Mouse (Mus musculus): ENCODE results near the gene Zfp14. TPM values are rescaled to one million over a fixed set of nuclear protein-coding genes. Genes with fewer than 3 reads are reported as not detected.

Gene Zfp14
- 1 to 10 TPM; 7.4 to 8.9 TPM for total RNA-seq (2021)
- long read RNA-seq, experiment 1, partial matches to known transcripts = 0 of 4 reads
- long read RNA-seq, experiment 1, other reads (novel, unspliced or antisense) = 2 of 4 reads
- long read RNA-seq, experiment 2, partial matches to known transcripts = 0 of 4 reads
- long read RNA-seq, experiment 2, other reads (novel, unspliced or antisense) = 2 of 4 reads

GRCm38 (mm10) chr7:30050882-30051548 lies at the start of gene Zfp14:
TSS of gene Zfp14 (minus strand) at chr7:30051380.
- peak; percentile 87 to 93 for DNase-seq (ENCODE audit: low spot score in 2 of 2)

- peak; percentile 68 to 88 for DNase-seq (ENCODE audit: low spot score in 2 of 2)
Observed at GRCm38 (mm10) chr7:30099297-30099696, 48.1 kb upstream of the Zfp14 start.

DNA sequence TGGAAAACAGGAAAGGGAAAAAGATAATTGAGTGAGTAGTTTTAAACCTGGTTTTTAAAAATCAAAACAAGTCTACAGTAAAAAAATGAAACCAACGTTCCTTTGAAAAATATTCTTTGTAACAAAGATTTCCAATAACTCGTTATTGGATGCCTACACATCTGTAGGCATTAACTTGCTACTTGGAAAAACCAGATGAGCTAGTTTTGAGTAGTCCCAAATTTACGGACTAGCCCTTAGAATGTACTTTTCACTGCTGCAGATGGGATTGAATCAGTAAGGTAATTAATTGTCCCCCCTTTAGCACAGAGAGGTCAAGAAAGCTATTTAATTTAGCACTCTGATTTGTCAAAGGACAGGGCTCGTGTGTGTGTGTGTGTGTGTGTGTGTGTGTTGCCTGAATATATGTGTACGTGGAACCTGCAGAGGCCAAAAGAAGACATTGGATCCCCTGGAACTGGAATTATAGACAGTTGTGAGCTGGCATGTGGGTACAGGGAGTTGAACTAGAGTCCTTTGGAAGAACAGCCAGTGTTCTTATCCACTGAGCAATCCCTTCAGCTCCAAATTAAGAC lies 44.5 kb upstream of the Zfp14 start:
- DNase-seq (ENCODE audit: low spot score in 2 of 2) = no peak

DNA sequence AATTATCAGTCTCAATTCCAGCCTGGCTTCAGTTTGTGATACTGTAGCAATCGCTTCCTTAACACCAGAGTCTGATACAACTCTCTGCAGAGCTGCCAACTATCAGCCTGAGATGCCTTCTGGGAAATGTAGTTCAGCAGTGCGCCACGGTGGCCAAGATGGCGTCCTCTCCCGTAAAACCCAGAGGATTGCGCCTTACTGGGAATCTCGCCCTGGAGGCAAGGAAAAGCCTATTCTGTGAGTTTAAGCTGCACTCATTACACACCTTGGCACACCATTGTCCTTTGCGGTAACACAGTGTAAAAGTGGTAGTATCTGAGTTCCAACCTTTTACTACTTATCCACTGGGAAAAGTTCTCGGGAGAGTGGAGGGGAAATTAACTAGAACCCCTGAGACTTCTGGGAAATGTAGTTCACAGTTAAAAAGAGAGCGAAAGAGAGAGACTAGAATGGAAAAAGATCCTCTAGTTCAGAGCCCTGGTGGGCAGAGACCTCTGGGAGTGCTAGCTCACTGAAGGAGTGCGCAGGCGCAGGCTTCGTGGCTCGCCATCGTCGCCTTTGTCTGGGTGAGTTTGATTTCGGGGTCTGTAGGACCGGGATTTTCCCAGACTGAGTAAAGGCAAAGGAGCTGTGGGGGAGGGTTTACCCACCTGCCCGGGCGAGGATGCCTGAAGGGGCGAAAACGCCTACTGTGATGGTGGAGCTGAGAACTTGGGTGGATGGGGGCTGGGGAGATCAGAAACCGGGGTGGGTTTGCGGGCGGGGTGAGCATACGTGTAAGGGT lies 43.7 kb upstream of the Zfp14 start, which contains the start of gene Zfp260:
Gene Zfp260 (plus strand): TSS at position 132 of the 784 bp plus-strand sequence.
- DNase-seq (ENCODE audit: low spot score in 2 of 2) = peak; percentile 91 to 95

DNA sequence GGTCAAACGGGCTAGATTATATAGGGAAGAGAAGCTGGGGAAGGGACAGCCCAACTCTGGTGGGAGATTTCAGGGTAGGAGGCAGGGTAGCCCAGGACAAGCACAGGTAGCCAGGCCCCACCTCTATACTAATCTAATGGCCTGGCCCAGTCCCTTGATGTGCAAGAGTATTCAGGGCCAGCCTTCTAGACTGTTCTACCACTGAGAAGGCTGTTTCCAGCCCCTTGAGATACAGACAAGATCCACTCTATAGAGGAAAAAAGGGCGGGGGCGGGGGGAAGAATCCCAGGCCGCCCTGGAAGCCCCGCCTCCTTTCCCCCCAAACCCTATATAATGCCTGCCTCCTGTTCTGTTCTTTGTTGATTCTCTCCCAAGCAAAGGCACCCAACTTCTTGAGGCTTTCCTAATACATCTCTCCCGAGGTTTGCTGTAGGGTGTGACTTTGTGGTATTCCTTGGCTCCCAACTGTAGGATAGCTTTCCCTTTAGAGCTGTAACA lies 42.8 kb upstream of the Zfp14 start:
- no peak for DNase-seq (ENCODE audit: low spot score in 2 of 2)

GRCm38 (mm10) chr7:30092666-30093065 lies 41.5 kb upstream of the Zfp14 start:
- DNase-seq (ENCODE audit: low spot score in 2 of 2) = no peak

DNA sequence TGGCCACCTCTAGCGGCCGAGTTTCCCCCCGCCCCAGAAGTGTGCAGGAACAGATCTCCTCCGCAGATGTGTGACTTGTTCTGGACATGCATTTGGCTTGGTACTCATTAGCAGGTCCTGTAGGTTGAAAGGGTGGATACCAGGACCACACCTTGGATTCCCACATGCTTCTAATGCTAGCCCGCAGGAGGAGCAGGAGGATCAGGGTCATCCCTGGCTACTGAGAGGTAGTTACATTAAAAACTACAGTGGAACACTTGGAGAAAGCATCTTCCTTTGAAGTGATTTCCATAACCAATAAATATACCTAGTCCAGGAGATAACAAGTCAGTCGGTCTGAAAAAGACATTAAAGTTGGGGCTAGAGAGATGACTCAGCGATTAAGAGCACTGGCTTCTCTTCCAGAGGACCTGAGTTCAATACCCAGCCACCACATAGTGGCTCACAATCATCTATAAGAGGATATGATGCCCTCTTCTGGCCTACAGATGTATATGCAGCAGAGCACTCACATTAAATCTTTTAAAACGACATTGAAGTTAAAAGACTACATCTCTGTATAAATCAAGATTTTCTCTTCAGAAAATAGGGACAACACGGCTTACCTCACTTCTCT lies 39.9 kb upstream of the Zfp14 start:
- DNase-seq (ENCODE audit: low spot score in 2 of 2) = no peak

DNA sequence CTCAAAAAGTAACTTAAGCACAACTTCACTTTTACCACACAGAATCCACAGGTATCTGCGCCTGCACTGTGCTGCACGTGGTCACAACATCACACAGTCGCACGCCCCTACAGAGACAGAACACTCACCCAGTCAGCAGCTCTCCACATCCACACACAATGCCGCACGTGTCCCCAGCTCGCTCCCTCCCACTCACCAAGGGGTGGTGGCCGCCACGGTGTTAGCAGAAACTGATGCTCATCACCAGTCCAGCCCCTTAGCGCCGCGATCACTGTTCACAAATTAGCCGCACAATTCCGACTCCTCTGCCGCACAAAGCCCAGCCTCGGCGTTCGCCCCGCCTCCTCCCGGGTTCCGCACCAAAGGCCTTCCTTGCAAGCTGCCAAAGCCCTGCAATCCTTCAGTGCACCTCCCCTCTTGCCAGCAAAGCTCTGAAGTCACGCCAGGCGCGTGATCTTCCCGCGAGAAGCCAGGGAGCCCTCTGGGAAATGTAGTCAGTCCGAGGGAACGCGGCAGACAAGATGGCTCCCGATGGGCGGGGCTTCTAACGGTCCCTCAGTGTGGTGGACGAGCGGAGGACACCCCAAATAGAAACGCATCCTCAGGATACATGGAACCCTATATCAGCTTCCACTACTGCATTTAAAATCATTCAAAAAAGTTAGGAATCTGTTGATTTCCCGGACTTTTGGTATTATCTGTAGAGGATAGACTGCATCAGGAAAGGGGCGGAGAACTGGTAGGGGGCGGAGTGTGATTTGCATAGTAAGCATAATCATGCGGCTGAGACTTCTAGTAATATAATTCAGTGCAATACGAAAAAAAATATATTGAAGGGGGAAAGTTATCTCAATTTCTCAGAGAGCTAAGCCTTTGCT lies 39.2 kb upstream of the Zfp14 start, which contains the start of the genes Gm26920 and Zfp566:
Gene Gm26920 (minus strand): TSS at position 319 of the 878 bp plus-strand sequence.
Gene Zfp566 (minus strand): TSS at position 436 of the 878 bp plus-strand sequence.
- DNase-seq (ENCODE audit: low spot score in 2 of 2) = peak; percentile 97 to 98

DNA sequence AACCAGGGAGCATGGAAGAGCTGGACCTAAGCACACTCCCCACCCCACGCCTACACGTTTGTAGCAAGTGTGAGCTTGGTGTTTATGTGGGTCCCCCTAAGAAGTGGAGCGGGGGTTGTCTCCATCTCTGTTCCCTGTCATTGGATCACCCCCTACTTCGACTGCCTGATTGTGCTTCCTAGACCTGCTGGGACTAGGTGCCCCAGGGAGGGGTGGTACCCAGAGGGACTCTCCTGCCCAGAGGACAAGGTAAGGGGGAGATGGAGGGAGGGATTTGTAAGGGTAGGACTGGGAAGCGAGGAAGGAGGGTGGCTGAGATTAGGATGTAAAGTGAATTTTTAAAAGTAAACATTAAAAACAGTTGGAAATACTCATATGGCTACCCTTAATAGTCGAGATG lies 38.2 kb upstream of the Zfp14 start:
- no peak for DNase-seq (ENCODE audit: low spot score in 2 of 2)

- DNase-seq (ENCODE audit: low spot score in 2 of 2) = no peak
Observed at GRCm38 (mm10) chr7:30086524-30086923, 35.3 kb upstream of the Zfp14 start.

DNA sequence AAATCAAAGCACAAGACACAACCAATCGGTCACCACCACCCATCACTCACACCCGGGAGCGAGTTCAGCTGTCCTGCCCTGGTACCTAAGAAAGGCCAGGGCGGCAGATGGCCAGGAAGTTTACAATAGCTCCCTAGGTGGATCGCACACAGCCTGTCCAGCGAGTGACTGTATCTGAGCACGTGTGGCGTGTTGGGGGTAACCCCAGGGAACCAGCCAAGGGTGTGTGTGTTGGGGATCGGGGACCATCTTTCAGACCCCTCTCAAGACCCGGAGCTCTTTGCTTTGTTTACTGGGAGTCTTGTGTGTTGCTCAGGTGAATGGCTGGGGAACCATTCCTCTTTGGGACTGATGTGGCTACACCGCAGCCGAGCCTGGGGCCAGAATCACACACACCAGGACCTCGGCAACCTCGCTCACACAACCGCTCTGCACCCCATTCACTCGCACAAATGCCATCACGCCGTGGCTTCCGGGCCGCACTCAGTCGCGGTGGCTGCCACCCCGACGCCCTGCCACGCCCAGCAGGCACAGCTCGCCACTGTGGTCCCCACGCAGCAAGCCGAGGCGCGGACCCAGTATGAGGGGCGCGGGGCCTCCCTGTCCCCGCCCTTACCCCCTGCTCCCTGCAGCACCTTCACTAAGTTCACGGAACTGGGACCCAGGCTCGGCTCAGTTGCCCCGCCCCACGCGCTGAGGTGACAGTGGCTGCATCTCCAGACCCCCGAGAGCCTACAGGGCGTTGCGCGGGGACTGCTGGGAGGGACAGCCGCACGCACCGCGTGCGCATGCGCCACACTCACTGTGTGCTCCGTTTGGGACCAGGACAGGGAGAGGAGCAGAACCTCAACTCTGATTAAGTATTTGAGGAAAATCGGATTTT lies 21.2 kb upstream of the Zfp14 start, which contains the start of gene Zfp82:
Gene Zfp82 (minus strand): TSS at position 755 of the 883 bp plus-strand sequence.
- peak; percentile 76 to 79 for DNase-seq (ENCODE audit: low spot score in 2 of 2)

DNA sequence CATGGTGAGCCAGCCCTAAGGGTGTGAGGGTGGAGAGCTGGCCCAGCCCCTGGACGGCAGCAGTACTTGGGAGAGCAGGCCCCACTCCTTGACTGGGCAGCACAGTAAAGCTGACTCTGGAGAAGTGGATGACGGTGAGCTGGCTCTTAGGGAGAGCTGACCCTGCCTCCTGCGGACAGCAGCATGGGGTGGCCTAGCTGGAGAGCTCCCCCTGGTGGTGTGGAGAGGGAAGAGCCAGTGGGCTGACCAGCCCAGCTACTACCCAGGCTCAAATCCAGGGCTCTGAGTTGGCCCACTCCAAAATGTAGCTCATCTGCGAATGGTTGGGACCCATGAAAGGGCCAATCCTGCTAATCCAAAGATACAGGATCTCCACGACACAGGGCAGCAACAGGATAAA lies 13.4 kb upstream of the Zfp14 start:
- no peak for DNase-seq (ENCODE audit: low spot score in 2 of 2)

- no peak for DNase-seq (ENCODE audit: low spot score in 2 of 2)
Observed at GRCm38 (mm10) chr7:30062478-30062877, 11.3 kb upstream of the Zfp14 start.

GRCm38 (mm10) chr7:30060341-30060740 lies 9.2 kb upstream of the Zfp14 start:
- no peak for DNase-seq (ENCODE audit: low spot score in 2 of 2)

DNA sequence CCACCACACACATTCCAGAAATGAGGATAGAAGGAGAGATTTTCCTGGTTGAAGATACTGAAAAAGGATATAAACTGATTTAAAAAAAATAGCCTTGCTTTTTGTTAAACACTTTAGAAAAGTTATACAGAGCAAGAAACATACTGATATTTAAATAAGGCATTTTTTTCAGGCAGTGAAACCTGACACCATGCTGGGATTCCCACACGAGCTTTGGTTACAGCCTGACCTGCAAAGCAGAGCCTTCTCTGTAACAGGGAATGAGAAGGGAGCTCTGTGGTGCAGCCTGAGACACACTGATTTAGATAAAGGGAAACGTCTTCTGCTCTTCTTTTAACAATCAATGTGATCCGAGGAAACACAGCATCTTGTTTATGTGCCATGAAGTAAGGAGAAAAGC lies 2.4 kb upstream of the Zfp14 start:
- DNase-seq (ENCODE audit: low spot score in 2 of 2) = no peak

DNA sequence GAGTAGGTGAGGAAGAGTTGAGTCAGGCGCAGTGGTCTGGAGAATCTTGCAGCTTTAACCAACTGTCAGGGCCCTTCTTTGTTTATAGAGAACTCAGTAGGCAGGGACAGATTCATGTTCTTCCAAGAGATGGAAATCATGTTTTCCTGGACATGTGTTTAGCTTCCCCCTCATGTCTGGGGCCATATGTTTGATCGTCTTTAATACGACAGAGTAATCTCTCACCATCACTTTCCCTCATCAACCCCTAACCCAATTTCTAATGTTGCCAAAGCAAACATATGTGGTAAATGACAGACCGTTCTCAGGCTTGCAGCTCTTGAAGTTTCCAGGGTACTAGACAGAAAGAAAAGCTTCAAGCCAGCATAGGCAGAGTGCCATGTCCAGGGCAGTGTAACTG lies 3.1 kb downstream of the Zfp14 start:
- DNase-seq (ENCODE audit: low spot score in 2 of 2) = peak in 1 of 2 experiments; percentile 58

- no peak for DNase-seq (ENCODE audit: low spot score in 2 of 2)
Observed at GRCm38 (mm10) chr7:30044354-30044753, 6.8 kb downstream of the Zfp14 start.

DNA sequence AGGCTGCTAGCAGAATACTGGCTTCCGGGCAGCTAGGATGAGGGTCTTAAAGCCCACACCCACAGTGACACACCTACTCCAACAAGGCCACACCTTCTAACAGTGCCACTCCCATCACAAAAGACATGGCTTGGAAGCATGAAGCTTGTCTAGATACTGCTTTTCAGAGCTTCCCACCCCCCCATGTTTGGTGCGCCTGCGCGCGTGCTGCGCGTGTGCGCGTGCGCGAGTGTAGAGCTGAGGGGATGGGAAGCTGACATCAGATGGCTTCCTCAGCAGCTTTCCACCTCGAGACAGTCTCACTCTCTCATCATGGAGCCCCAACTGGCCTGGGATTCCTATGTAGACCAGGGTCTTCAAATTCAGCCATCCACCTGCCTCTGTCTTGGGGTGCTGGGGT lies 16.8 kb downstream of the Zfp14 start:
- no peak for DNase-seq (ENCODE audit: low spot score in 2 of 2)

DNA sequence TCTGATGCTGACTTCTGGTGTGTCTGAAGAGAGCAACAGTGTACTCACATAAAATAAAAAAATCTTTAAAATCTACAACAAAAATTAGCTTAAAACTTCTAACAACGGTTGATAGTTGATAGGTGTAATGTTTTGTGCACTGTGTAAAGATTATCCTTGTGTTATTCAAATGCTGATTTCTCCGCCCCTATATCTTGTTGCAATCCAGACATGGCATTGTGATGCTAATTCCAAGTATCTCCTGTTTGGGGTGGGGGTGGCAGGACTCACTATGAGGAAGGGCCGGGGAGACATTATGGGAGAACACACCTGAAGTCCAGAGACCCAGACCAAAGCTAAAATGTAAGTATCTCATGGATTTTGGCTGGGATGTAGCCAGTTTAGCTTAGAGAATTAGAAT lies 19.8 kb downstream of the Zfp14 start:
- no peak for DNase-seq (ENCODE audit: low spot score in 2 of 2)

Measured in layer of hippocampus, postnatal 14 days (tissue).